Mouse (Mus musculus) forebrain, embryonic 11.5 days (tissue): ENCODE data around the gene 4933416C03Rik. TPM values are rescaled to one million over a fixed set of nuclear protein-coding genes. Genes with fewer than 3 reads are reported as not detected.

Experiments used
- ATAC-seq: fragments of 200-750 bp; cut with Nextera tagmentation; replicated peaks from 2 replicates; pipeline ENCODE4 v1.8.0; 2017; ENCODE audit warnings: moderate TSS enrichment; ENCODE audit not compliant: low FRiP score
- DNase-seq: peaks from one replicate; pipeline ENCODE4 v3.0.0-alpha.2; 2017; ENCODE audit warnings: low spot score
- H3K27ac ChIP-seq: fragments of 300-500 bp; sonication (generic); 2 replicates; pipeline ENCODE4 v1.5.1; 2014; ENCODE audit warnings: low read depth, low read length
- H3K27me3 ChIP-seq: fragments of 300-500 bp; sonication (generic); 2 replicates; pipeline ENCODE4 v1.6.1; 2014; ENCODE audit warnings: mild to moderate bottlenecking, low read length, mixed read lengths; ENCODE audit not compliant: control insufficient read depth, insufficient read depth
- H3K36me3 ChIP-seq: fragments of 300-500 bp; sonication (generic); 2 replicates; pipeline ENCODE4 v1.6.1; 2014; ENCODE audit warnings: mild to moderate bottlenecking, low read length, moderate library complexity, mixed read lengths; ENCODE audit not compliant: control insufficient read depth, insufficient read depth
- H3K4me1 ChIP-seq: fragments of 300-500 bp; sonication (generic); replicated peaks from 2 replicates; pipeline ENCODE4 v1.6.1; 2014; ENCODE audit warnings: low read length, mixed read lengths; ENCODE audit not compliant: control insufficient read depth, insufficient read depth
- H3K4me2 ChIP-seq: fragments of 300-500 bp; sonication (generic); 2 replicates; pipeline ENCODE4 v1.6.1; 2014; ENCODE audit warnings: low read depth, mild to moderate bottlenecking, low read length, moderate library complexity, mixed read lengths; ENCODE audit not compliant: severe bottlenecking
- H3K4me3 ChIP-seq: fragments of 300-500 bp; sonication (generic); 2 replicates; pipeline ENCODE4 v1.5.1; 2014; ENCODE audit warnings: low read depth, low read length
- H3K9ac ChIP-seq: fragments of 300-500 bp; sonication (generic); 2 replicates; pipeline ENCODE4 v1.6.1; 2014; ENCODE audit warnings: low read length
- H3K9me3 ChIP-seq: fragments of 300-500 bp; sonication (generic); 2 replicates; pipeline ENCODE4 v1.6.1; 2016; ENCODE audit warnings: low read length, mixed read lengths; ENCODE audit not compliant: control insufficient read depth
- WGBS: fragments of 180-500 bp; shearing (Covaris S2); extraction: QIAGEN DNeasy Blood & Tissue Kit; methylation state at CpG from one replicate; pipeline ENCODE4 v1.1.7; 2014; 5-methylcytosine and 5-hydroxymethylcytosine counted together
- polyA plus RNA-seq: library from polyadenylated mRNA; unstranded; fragments of >200 nt; fragmentation: Nextera tagmentation; extraction: Ambion mirVana; gene quantifications from 2 replicates; pipeline ENCODE4 v1.2.1, GENCODE M21; 2014

The 4933416C03Rik gene
- polyA plus RNA-seq: not detected in 2 replicates

DNA sequence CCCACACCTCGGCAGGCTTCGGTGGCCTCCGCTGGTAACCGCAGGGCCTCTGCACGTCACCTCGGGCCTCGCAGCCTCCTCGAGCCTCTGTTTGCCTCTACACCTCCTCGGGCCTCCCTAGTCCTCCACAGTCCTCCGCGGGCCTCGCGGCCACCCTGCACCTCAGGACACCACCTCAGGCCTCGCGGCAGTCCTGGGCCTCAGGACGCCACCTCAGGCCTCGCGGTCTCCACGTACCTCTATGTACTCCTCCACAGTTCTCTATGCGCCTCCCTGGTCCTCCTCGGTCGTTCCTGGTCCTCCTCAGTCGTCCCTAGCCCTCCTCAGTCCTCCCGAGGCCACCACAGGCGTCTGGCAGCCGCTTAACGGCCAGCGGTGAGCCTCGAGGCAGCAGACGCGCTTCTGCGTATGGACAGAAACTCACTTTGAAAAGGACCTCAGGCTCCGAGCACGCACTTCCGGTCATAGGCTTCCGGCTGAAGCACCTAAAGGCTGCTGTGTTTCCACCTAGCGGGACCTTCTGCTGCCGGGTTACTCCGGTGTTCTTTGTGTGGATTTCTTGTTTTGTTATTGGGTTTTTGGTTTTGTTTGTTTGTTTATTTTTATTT is at the start of gene 4933416C03Rik:
4933416C03Rik (minus strand) TSS at position 51 of the 608 bp plus-strand sequence.
- ATAC-seq: no peak
- no peaks in the 10 kb centered on the region for H3K4me1 ChIP-seq
- 95% methylated on average over 39 of the region's 39 CpGs for WGBS

GRCm38 (mm10) chr10:116162338-116162737 is 48.6 kb upstream of the 4933416C03Rik start:
- 83% methylated on average over 11 of the region's 12 CpGs for WGBS
- Histone ChIP-seq H3K4me2 (no peak overlapping the region), H3K36me3 (no peaks in the 10 kb centered on the region), H3K4me3 (no peak overlapping the region), H3K27me3 (no peaks in the 10 kb centered on the region), H3K9ac (no peak overlapping the region), H3K27ac (no peak overlapping the region), H3K9me3 (no peaks in the 10 kb centered on the region), H3K4me1 (no peaks in the 10 kb centered on the region)
- ATAC-seq: no peak
- DNase-seq: no peak

More for the DNA sequence above, at the start of gene 4933416C03Rik:
- Histone ChIP-seq H3K4me2 (no peak within 1 kb of the TSS), H3K27ac (no peak within 1 kb of the TSS), H3K9ac (no peak within 1 kb of the TSS), H3K27me3 (no peaks in the 10 kb centered on the region), H3K9me3 (peaks cover 5% of the 10 kb centered on the region; the same call in 1 of the 2 replicates), H3K36me3 (no peaks in the 10 kb centered on the region), H3K4me3 (no peak within 1 kb of the TSS)
- DNase-seq: no peak

DNA sequence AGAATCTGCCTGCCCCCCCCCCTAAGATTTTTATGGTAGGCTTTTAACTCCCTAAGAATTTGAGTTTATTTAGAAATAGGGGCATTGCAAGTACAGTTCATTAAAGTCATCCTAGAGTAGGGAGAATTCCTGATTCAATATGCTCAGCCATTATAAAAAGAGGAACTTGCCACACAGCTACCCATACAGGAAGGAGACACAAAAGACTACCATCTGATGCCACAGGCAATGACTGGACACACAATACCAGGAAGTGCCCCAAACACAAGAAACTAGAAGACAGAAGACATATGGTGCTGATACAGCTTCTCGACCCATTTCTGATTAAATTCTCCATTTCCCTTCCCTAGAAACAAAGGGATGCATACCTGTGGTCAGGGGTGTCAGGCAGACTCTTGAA is 43.0 kb upstream of the 4933416C03Rik start:
- ATAC-seq (no peak), DNase-seq (no peak)
- Histone ChIP-seq H3K27me3 (no peaks in the 10 kb centered on the region), H3K9ac (no peak overlapping the region), H3K9me3 (no peaks in the 10 kb centered on the region), H3K4me3 (no peak overlapping the region), H3K4me1 (no peaks in the 10 kb centered on the region), H3K27ac (no peak overlapping the region), H3K36me3 (no peaks in the 10 kb centered on the region), H3K4me2 (no peak overlapping the region)
- 87% methylated on average over 1 of the region's 1 CpGs for WGBS

GRCm38 (mm10) chr10:116154707-116155106 is 41.0 kb upstream of the 4933416C03Rik start:
- H3K27ac ChIP-seq: no peak overlapping the region
- H3K9me3 ChIP-seq: no peaks in the 10 kb centered on the region
- H3K9ac ChIP-seq: no peak overlapping the region
- DNase-seq: no peak
- no peaks in the 10 kb centered on the region for H3K36me3 ChIP-seq
- 86% methylated on average over 5 of the region's 5 CpGs for WGBS
- no peaks in the 10 kb centered on the region for H3K27me3 ChIP-seq
- no peaks in the 10 kb centered on the region for H3K4me1 ChIP-seq
- H3K4me3 ChIP-seq: no peak overlapping the region
- no peak for ATAC-seq
- H3K4me2 ChIP-seq: no peak overlapping the region

GRCm38 (mm10) chr10:116146091-116146490 is 32.4 kb upstream of the 4933416C03Rik start:
- DNase-seq (no peak), ATAC-seq (0 out of 2 replicates have a peak, but pooled peaks have one; percentile 44)
- WGBS: 38% methylated on average over 9 of the region's 9 CpGs

DNA sequence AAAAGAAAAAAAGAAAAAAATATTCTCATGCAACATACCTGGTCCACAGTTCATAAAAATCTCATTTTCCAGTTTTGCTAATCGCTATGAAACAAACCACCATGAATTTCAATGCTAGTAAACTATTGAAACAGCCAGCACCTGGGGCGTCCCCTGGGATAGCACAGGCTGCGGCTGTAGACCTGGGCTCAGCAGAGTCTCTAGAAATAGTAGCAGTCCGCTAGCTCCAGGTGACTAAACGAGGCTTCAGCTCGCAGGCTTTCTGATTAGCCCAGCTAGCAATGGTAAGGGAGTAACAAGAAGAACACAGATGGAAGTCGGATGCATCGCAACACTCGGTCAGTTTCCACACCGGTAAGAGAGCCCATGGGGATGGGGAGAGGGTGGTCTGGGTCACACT is 30.0 kb upstream of the 4933416C03Rik start:
- no peaks in the 10 kb centered on the region for H3K27me3 ChIP-seq
- WGBS: 92% methylated on average over 10 of the region's 10 CpGs

More at GRCm38 (mm10) chr10:116146091-116146490, 32.4 kb upstream of the 4933416C03Rik start:
- no peaks in the 10 kb centered on the region for H3K4me1 ChIP-seq
- no peak overlapping the region for H3K4me3 ChIP-seq
- H3K36me3 ChIP-seq: no peaks in the 10 kb centered on the region
- no peaks in the 10 kb centered on the region for H3K27me3 ChIP-seq
- H3K27ac ChIP-seq: no peak overlapping the region; the same call in 1 of the 2 replicates
- H3K4me2 ChIP-seq: no peak overlapping the region
- no peaks in the 10 kb centered on the region for H3K9me3 ChIP-seq
- H3K9ac ChIP-seq: no peak overlapping the region

GRCm38 (mm10) chr10:116140226-116140625 is 26.5 kb upstream of the 4933416C03Rik start:
- no peak for DNase-seq
- no peak for ATAC-seq
- whole genome bisulfite sequencing: 91% methylated on average over 8 of the region's 8 CpGs
- H3K4me1 ChIP-seq: no peaks in the 10 kb centered on the region
- H3K9me3 ChIP-seq: no peaks in the 10 kb centered on the region
- no peak overlapping the region for H3K4me3 ChIP-seq
- H3K36me3 ChIP-seq: no peaks in the 10 kb centered on the region
- H3K27ac ChIP-seq: no peak overlapping the region
- no peak overlapping the region for H3K9ac ChIP-seq
- no peak overlapping the region for H3K4me2 ChIP-seq
- no peaks in the 10 kb centered on the region for H3K27me3 ChIP-seq

More for the DNA sequence above, 30.0 kb upstream of the 4933416C03Rik start:
- ATAC-seq (no peak), DNase-seq (no peak)
- no peak overlapping the region for H3K4me3 ChIP-seq
- H3K4me1 ChIP-seq: no peaks in the 10 kb centered on the region
- no peak overlapping the region for H3K27ac ChIP-seq
- H3K9me3 ChIP-seq: no peaks in the 10 kb centered on the region
- no peaks in the 10 kb centered on the region for H3K36me3 ChIP-seq
- no peak overlapping the region for H3K9ac ChIP-seq
- H3K4me2 ChIP-seq: no peak overlapping the region

GRCm38 (mm10) chr10:116135187-116135586 is 21.5 kb upstream of the 4933416C03Rik start:
- Histone ChIP-seq H3K4me2 (no peak overlapping the region), H3K36me3 (no peaks in the 10 kb centered on the region), H3K27me3 (no peaks in the 10 kb centered on the region), H3K4me3 (no peak overlapping the region), H3K4me1 (no peaks in the 10 kb centered on the region), H3K27ac (no peak overlapping the region), H3K9me3 (no peaks in the 10 kb centered on the region), H3K9ac (no peak overlapping the region)
- no peak for ATAC-seq
- DNase-seq: no peak
- 87% methylated on average over 2 of the region's 2 CpGs for WGBS

GRCm38 (mm10) chr10:116132233-116132632 is 18.5 kb upstream of the 4933416C03Rik start:
- no peaks in the 10 kb centered on the region for H3K27me3 ChIP-seq
- no peak overlapping the region for H3K27ac ChIP-seq
- DNase-seq (no peak), ATAC-seq (no peak)
- H3K9me3 ChIP-seq: no peaks in the 10 kb centered on the region
- H3K9ac ChIP-seq: no peak overlapping the region
- H3K4me1 ChIP-seq: no peaks in the 10 kb centered on the region
- WGBS: 83% methylated on average over 4 of the region's 4 CpGs
- H3K4me3 ChIP-seq: no peak overlapping the region
- H3K36me3 ChIP-seq: no peaks in the 10 kb centered on the region
- H3K4me2 ChIP-seq: no peak overlapping the region
